Mouse (Mus musculus): Measurements from ENCODE around the gene Art1.

GRCm38 (mm10) chr7:102080311-102080710 is 21.2 kb upstream of the Art1 start:
- no peak for TF ChIP-seq CTCF (IDR thresholded peaks at IDR 0.05; ENCODE audit: extremely low read depth, insufficient read depth, low read length)
- no peak for TF ChIP-seq POLR2A (IDR thresholded peaks at IDR 0.05; ENCODE audit: extremely low read depth, insufficient read depth, low read length)
